Mouse (Mus musculus) midbrain, embryonic 10.5 days (tissue): Measurements from ENCODE around the gene Adora2b. TPM values are rescaled to one million over a fixed set of nuclear protein-coding genes. Genes with fewer than 3 reads are reported as not detected.
"Not testable (repeated sequence)": the region's sequence is repeated elsewhere in the genome, so short reads cannot be mapped to it uniquely, and the experiment has no call there.

Source experiments
- DNase-seq: peaks from one replicate; pipeline ENCODE4 v3.0.0-alpha.2; 2017; ENCODE audit warnings: low spot score
- H3K27ac ChIP-seq: fragments of 300-500 bp; sonication (generic); replicated peaks from 2 replicates; pipeline ENCODE4 v1.5.1; 2016; ENCODE audit warnings: mild to moderate bottlenecking
- H3K27me3 ChIP-seq: fragments of 300-500 bp; sonication (generic); 2 replicates; pipeline ENCODE4 v1.6.1; 2016; ENCODE audit warnings: low read depth, mild to moderate bottlenecking; ENCODE audit not compliant: poor library complexity, severe bottlenecking
- H3K36me3 ChIP-seq: fragments of 300-500 bp; sonication (generic); 2 replicates; pipeline ENCODE4 v1.6.1; 2016; ENCODE audit warnings: mild to moderate bottlenecking, moderate library complexity
- H3K4me1 ChIP-seq: fragments of 300-500 bp; sonication (generic); 2 replicates; pipeline ENCODE4 v1.6.1; 2016
- H3K4me3 ChIP-seq: fragments of 300-500 bp; sonication (generic); 2 replicates; pipeline ENCODE4 v1.5.1; 2016; ENCODE audit warnings: mild to moderate bottlenecking, moderate library complexity
- H3K9me3 ChIP-seq: fragments of 300-500 bp; sonication (generic); replicated peaks from 2 replicates; pipeline ENCODE4 v1.6.1; 2016; ENCODE audit warnings: mild to moderate bottlenecking
- WGBS: fragments of 180-500 bp; shearing (Covaris S2); methylation state at CpG from one replicate; pipeline ENCODE4 v1.1.7; 2016; 5-methylcytosine and 5-hydroxymethylcytosine counted together
- polyA plus RNA-seq: library from polyadenylated mRNA; unstranded; fragments of >200 nt; fragmentation: Nextera tagmentation; extraction: Ambion mirVana; gene quantifications from 2 replicates; pipeline ENCODE4 v1.2.1, GENCODE M21; 2016

Adora2b gene
- polyA plus RNA-seq, 1 experiment from 2014 or later = 3.9 TPM

DNA sequence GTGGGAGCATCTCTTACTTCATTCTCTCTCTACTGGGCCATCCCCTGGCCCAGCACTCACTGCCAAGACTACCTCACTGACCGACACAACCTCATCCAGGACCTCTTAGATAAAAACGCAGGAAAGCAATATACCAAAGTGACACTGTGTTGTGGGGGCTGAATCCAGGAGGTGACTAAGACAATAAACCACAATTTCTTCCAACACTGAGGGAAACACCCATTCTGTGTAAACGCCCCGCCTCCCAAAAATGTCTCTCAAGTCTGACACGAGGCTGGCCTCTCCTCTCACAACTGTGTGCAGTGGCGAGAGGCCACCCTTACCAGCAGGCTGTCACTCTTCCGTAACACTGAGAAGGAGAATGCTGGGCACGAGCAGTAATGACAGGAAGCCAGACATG, 19.6 kb downstream of the Adora2b start:
- peaks cover 42% of the 10 kb centered on the region for H3K4me1 ChIP-seq
- WGBS = 84% methylated on average over 8 of the region's 8 CpGs

GRCm38 (mm10) chr11:62269097-62269496, 20.3 kb downstream of the Adora2b start:
- Histone ChIP-seq H3K4me1 (peaks cover 38% of the 10 kb centered on the region), H3K36me3 (no peaks in the 10 kb centered on the region), H3K27me3 (peaks cover 29% of the 10 kb centered on the region; the same call in 1 of the 2 replicates), H3K27ac (no peak overlapping the region), H3K9me3 (no peaks in the 10 kb centered on the region), H3K4me3 (no peak overlapping the region)
- WGBS = 83% methylated on average over 12 of the region's 12 CpGs
- DNase-seq = no peak

More for the DNA sequence above, 19.6 kb downstream of the Adora2b start:
- H3K4me3 ChIP-seq = no peak overlapping the region
- H3K36me3 ChIP-seq = no peaks in the 10 kb centered on the region
- H3K9me3 ChIP-seq = no peaks in the 10 kb centered on the region
- no peak overlapping the region for H3K27ac ChIP-seq
- H3K27me3 ChIP-seq = peaks cover 33% of the 10 kb centered on the region; the same call in 1 of the 2 replicates
- DNase-seq = no peak

- peaks cover 21% of the 10 kb centered on the region; the same call in 1 of the 2 replicates for H3K27me3 ChIP-seq
- no peak overlapping the region for H3K4me3 ChIP-seq
- H3K9me3 ChIP-seq = no peaks in the 10 kb centered on the region
- H3K27ac ChIP-seq = no peak overlapping the region
- no peak for DNase-seq
- H3K4me1 ChIP-seq = peaks cover 29% of the 10 kb centered on the region
- H3K36me3 ChIP-seq = no peaks in the 10 kb centered on the region
- 67% methylated on average over 5 of the region's 5 CpGs for WGBS
Measured at GRCm38 (mm10) chr11:62270851-62271250, 22.1 kb downstream of the Adora2b start.

DNA sequence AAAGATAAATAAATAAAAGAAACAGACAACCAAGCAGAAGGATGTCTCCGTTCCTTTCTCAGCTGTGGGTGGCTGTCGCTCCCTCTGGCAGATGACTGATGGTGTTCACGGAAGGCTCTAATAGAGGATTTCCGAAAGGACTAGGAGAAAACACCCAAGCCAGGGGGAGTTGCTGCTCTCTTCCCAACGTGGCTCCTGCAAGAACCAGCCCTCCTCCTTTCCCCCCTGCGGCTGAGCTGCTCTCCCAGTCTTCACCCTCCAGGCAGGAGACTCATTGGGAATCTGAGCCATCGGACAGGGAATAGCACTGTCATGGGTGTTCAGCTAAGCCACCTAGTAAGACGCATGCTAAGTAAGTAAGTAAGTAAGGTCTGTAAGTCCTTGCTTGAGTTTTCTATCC, 28.3 kb downstream of the Adora2b start:
- no peak for DNase-seq
- Histone ChIP-seq H3K4me3 (no peak overlapping the region), H3K27me3 (no peaks in the 10 kb centered on the region), H3K4me1 (peaks cover 10% of the 10 kb centered on the region), H3K36me3 (no peaks in the 10 kb centered on the region), H3K27ac (no peak overlapping the region), H3K9me3 (no peaks in the 10 kb centered on the region)
- 62% methylated on average over 8 of the region's 8 CpGs for WGBS

DNA sequence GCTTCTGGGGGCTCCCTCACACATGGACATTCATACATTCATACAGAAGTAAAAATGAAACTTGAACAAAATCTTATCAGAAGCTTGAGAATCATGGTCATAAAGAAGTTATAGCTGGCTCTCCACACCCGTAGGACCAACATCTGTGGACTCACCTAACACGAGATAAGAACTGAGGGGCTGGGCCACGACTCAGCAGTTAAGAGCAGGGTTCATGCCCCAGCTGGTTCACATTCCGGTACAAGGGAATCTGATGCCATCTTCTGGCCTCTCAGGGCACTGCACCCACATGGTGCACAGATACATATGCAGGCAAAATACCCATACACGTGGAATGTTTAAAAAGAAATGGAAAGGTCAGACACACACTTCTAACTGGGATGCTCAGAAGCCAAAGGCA, 29.2 kb downstream of the Adora2b start:
- no peak overlapping the region for H3K27ac ChIP-seq
- H3K4me3 ChIP-seq = no peak overlapping the region
- peaks cover 13% of the 10 kb centered on the region for H3K4me1 ChIP-seq
- H3K27me3 ChIP-seq = no peaks in the 10 kb centered on the region
- peaks cover 3% of the 10 kb centered on the region; the same call in 1 of the 2 replicates for H3K36me3 ChIP-seq
- WGBS = 28% methylated on average over 5 of the region's 5 CpGs
- no peaks in the 10 kb centered on the region for H3K9me3 ChIP-seq
- peak; percentile 70 for DNase-seq

DNA sequence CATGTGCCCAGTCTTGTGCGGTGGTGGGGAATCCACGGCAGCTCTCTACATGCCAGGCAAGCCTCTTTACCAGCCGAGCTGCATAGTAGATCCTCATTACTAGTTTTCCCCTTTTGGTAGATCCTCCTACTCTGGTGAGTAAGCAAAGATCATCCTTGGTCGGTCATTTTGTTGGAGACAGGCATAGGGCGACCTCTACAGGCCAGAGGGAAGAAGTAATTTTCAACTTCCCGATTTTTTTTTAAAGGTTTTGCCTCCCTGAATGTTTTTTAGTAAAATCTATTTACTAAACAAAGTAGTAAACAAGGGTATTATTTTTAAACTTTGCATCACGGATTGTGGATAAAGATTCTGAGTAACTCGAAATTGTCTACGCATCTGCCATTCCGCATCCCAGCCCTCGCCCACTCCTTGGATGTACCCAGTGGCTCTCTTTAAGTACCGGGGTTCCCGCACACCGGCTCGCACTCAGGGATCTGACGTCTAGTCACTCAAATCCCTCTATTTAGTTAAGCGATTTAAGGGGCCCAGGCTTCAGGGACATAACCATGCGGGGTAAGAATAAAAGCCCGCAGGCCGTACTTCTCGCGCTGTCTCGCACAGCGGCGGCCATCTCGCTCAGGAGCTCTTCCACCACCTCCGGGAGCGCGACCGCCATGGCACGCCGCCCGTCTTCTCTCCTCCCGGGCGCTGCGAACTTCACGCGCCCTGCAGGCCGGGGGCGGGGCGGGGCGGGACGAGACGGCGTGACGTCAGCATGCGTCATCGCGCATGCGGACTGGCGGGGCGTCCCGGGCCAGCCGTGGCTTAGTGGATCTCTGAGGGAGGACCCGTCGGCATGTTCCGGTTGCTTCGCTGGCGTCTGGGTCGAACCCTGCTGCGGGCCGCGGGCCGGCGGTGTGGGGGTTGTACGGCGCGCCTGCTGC, 32.2 kb downstream of the Adora2b start, which contains the start of the genes Zswim7 and Ttc19:
Gene Zswim7 (minus strand): TSS at position 701 of the 926 bp plus-strand sequence.
Gene Ttc19 (plus strand): TSS at position 799 of the 926 bp plus-strand sequence.
- DNase-seq = peak; percentile 94
- H3K27ac ChIP-seq = peak within 1 kb of the TSS; percentile 92
- H3K4me3 ChIP-seq = peak within 1 kb of the TSS; percentile 90
- peaks cover 29% of the 10 kb centered on the region for H3K36me3 ChIP-seq
- H3K27me3 ChIP-seq = no peaks in the 10 kb centered on the region
- no peaks in the 10 kb centered on the region for H3K9me3 ChIP-seq
- under 1% methylated on average over 68 of the region's 68 CpGs for WGBS
- peaks cover 13% of the 10 kb centered on the region for H3K4me1 ChIP-seq

GRCm38 (mm10) chr11:62281601-62281997, 32.8 kb downstream of the Adora2b start:
- H3K27me3 ChIP-seq = no peaks in the 10 kb centered on the region
- peaks cover 13% of the 10 kb centered on the region for H3K4me1 ChIP-seq
- peak overlapping the region; percentile 90 for H3K4me3 ChIP-seq
- under 1% methylated on average over 55 of the region's 57 CpGs for WGBS
- no peaks in the 10 kb centered on the region for H3K9me3 ChIP-seq
- peak overlapping the region; percentile 92 for H3K27ac ChIP-seq
- peaks cover 36% of the 10 kb centered on the region for H3K36me3 ChIP-seq
- DNase-seq = no peak

GRCm38 (mm10) chr11:62284020-62284419, 35.2 kb downstream of the Adora2b start:
- not testable (repeated sequence) for H3K27ac ChIP-seq, DNase-seq, H3K9me3 ChIP-seq, H3K4me3 ChIP-seq, H3K27me3 ChIP-seq
- WGBS = 92% methylated on average over 3 of the region's 3 CpGs
- Histone ChIP-seq H3K4me1 (peaks cover 13% of the 10 kb centered on the region), H3K36me3 (peaks cover 57% of the 10 kb centered on the region)

DNA sequence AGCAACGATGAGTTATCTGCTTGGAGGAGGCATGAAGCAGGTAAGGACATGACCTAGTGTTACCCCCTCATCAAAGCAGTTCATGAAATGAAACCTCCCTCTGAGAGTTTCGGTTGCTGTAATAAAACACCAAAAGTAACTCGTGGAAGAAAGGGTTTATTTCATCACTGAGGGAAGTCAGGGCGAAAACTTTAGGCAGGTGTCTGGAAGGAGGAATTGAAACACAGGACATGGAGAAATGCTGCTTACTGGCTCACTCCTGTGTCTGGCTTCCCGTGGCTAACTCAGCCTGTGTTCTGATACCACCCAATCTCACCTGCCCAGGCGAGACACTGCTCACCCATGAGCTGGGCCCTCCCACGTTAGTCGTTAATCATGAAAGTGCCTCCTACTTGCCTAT, 36.2 kb downstream of the Adora2b start:
- DNase-seq = no peak
- Histone ChIP-seq H3K36me3 (peaks cover 65% of the 10 kb centered on the region), H3K4me3 (no peak overlapping the region), H3K4me1 (peaks cover 12% of the 10 kb centered on the region), H3K27me3 (no peaks in the 10 kb centered on the region), H3K27ac (no peak overlapping the region), H3K9me3 (no peaks in the 10 kb centered on the region)
- 89% methylated on average over 8 of the region's 8 CpGs for WGBS

GRCm38 (mm10) chr11:62287700-62288099, 38.9 kb downstream of the Adora2b start:
- H3K4me3 ChIP-seq = no peak overlapping the region
- WGBS = 100% methylated on average over 1 of the region's 1 CpGs
- peaks cover 78% of the 10 kb centered on the region for H3K36me3 ChIP-seq
- no peak for DNase-seq
- H3K27ac ChIP-seq = no peak overlapping the region
- H3K27me3 ChIP-seq = no peaks in the 10 kb centered on the region
- H3K4me1 ChIP-seq = no peaks in the 10 kb centered on the region
- no peaks in the 10 kb centered on the region for H3K9me3 ChIP-seq

DNA sequence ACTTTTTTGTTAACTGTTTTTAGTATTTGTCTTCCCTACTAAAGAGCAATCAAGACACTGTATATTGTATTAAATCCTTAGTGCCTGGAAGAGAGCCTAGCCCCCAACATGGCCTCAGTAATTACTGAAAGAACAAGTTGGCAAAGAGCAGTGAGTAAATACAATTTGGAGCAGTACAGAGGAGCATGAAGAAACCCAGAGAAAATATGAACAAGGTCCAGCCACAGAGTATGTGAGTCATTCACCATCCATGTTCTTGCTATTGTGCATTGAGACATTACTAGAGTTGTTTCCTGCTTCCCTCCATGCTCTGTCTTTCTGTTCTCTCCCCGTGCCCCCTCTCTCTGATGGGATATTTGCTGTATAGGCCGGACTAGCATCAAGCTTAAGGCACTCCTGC, 45.3 kb downstream of the Adora2b start:
- DNase-seq = no peak
- Histone ChIP-seq H3K4me3 (no peak overlapping the region), H3K9me3 (no peaks in the 10 kb centered on the region), H3K36me3 (peaks cover 50% of the 10 kb centered on the region), H3K27me3 (no peaks in the 10 kb centered on the region), H3K4me1 (no peaks in the 10 kb centered on the region), H3K27ac (no peak overlapping the region)
- WGBS = 91% methylated on average over 2 of the region's 2 CpGs

- H3K9me3 ChIP-seq = no peaks in the 10 kb centered on the region
- WGBS = 87% methylated on average over 6 of the region's 6 CpGs
- no peak for DNase-seq
Measured at GRCm38 (mm10) chr11:62298883-62299282, 50.1 kb downstream of the Adora2b start.

GRCm38 (mm10) chr11:62305866-62306265, 57.1 kb downstream of the Adora2b start:
- no peak for DNase-seq
- WGBS = 96% methylated on average over 2 of the region's 2 CpGs
- H3K4me1 ChIP-seq = peaks cover 6% of the 10 kb centered on the region; the same call in 1 of the 2 replicates
- no peaks in the 10 kb centered on the region for H3K27me3 ChIP-seq
- peaks cover 48% of the 10 kb centered on the region for H3K36me3 ChIP-seq
- H3K27ac ChIP-seq = no peak overlapping the region
- H3K4me3 ChIP-seq = no peak overlapping the region
- no peaks in the 10 kb centered on the region for H3K9me3 ChIP-seq

More at GRCm38 (mm10) chr11:62298883-62299282, 50.1 kb downstream of the Adora2b start:
- H3K27ac ChIP-seq = no peak overlapping the region
- no peaks in the 10 kb centered on the region for H3K27me3 ChIP-seq
- H3K4me1 ChIP-seq = peaks cover 6% of the 10 kb centered on the region; the same call in 1 of the 2 replicates
- no peak overlapping the region for H3K4me3 ChIP-seq
- peaks cover 33% of the 10 kb centered on the region for H3K36me3 ChIP-seq
